Mouse (Mus musculus) cerebellum, adult 18-20 months (tissue): Measurements from ENCODE around the gene Tmem234.

Experiments used
- DNase-seq, 2 experiments: peaks; one replicate each; pipeline ENCODE4 v3.0.0; 2021

Tmem234 gene

DNA sequence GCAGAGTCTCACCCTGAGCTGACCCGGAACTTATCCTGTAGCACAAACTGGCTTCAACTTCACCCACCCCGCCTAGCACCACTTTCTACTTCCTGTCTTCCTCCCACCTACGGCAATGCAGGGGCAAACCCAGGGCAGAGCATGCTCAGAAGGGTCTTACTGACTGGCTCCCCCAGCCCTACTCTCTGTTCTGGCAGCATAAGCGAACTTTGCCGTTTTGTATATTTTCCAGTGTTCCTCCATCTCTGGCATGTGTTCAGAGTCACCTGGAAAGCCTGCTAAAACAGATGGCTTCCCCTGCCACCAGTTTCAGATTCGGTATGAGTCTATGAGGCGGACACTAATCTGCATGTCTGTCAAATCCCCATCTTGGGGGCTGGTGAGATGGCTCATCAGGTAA, 20.1 kb upstream of the Tmem234 start:
- peak; percentile 41 for DNase-seq

DNA sequence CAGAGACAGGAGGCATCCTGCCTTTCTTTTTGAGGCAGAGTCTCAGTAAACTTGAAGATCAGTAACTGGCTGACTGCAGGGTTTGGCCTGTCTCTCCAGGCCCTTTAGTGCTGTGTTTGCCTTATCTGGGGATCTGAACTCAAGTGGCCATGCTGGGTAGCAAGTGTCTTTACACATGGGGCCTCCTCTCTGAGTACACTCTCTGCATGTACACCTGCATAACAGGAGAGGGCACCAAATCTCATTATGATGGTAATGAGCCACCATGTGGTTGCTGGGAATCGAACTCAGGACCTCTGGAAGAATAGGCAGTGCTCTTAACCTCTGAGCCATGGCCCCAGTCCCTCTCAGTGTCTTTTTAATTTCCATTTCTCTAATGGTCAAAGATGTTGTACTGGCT, 18.2 kb upstream of the Tmem234 start:
- DNase-seq: no peak

DNA sequence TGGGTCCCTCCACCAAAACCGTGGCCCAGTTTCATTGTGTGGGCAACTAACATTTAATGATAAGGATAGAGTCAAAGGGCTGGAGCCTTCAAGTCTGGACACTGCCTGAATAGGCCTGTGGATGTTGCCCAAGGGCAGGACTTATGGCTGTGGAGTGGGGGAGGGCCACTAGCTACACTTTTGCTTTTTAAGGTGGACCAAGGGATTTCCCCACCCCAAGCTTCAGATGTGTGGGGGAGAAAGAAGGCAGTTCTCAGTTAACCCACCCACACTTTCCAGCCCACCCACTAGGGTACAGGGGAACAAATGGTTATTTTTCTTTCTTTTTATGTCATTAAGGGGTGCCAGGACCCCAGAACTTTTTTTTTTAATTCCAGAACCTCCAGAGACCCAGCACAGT, 16.1 kb upstream of the Tmem234 start:
- no peak for DNase-seq

DNA sequence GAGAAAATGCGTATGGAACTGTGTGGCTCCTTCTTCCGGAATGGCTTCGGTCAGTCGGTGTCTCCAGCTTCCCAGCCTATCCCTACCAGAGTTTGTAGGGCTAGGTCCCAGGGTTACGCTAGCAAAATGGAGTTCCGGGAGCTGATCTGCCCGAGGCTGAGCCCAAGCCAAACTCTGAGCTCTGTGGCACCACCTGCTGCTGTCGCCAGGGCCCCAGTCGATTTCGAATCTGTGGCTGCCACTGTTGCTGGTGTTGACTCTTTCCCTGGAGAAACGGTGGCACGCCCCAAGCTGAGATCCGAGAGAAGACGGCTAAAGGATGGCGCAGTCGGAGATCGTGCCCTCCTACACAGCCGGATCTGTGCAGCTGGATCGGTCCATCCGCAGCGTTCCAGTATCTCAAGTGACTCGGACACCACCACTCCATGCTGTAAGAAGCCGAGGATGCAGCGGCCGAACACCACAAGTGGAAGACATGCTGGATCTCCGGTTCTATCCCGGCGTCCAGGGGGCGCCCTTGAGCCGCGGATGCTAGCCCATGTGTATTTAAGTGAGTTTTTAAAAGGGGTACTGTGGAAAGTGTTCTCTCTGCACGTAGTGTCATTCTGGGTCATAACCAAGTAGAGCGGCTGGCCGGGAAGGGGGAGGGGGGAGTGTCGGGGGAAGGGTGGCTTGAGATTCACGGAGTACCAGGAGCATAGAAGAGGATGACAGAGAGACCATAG, 15.4 kb upstream of the Tmem234 start:
- DNase-seq: peak; percentile 75 to 88

DNA sequence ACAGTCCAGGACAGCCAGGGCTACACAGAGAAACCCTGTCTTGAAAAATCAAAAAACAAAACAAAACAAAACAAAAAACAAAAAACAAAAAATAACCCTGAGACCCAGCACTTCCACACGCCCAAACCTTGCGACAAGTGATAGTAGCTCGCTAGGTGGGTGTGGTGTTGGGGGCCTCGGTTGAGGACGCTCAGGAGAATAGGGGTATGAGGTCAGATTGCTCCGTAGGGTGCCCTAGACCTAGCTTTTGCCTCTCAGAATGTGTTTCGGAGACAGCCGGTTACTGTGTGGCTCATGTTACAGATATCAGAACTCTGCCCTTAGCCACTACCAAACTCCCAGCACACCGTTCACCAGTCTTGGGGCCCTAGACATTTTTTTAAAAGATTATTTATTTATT, 14.7 kb upstream of the Tmem234 start:
- DNase-seq: no peak

DNA sequence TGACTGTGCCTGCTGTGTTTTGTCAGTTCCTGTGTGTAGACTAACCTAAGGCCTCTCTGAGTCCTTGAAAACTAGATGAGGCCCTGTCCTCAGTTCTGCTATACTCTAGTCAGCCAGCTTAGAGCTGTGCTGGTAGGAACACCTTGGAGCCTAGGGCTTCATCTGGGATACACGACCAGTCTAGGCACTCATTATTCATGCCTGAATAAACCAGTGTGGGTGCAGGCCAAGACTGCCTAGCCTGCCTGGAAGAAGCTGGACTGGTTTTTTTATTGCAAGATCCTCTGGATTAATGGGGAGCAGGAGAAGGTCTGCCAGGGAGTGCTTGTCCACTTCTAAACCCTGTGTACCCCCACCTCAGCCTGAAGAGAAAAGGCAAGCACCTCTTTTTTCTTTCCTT, 13.5 kb upstream of the Tmem234 start:
- no peak for DNase-seq

DNA sequence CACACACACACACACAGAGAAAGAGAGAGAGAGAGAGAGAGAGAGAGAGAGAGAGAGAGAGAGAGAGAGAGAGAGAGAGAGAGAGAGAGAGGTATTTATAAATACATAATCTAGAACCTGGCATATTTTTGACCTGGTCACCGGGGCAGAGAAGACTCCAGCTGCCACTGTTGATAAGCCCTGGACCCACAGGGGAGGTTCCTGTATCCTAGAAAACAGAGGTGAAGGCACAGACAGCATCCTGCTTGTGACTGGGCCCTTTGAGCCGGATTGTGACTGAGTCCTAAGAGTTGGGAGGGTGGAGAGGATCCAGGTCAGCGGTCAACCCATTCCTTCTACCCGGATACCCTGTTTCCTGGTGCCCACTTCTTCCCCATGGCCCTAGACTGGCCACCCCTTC, 11.6 kb upstream of the Tmem234 start:
- DNase-seq: no peak

DNA sequence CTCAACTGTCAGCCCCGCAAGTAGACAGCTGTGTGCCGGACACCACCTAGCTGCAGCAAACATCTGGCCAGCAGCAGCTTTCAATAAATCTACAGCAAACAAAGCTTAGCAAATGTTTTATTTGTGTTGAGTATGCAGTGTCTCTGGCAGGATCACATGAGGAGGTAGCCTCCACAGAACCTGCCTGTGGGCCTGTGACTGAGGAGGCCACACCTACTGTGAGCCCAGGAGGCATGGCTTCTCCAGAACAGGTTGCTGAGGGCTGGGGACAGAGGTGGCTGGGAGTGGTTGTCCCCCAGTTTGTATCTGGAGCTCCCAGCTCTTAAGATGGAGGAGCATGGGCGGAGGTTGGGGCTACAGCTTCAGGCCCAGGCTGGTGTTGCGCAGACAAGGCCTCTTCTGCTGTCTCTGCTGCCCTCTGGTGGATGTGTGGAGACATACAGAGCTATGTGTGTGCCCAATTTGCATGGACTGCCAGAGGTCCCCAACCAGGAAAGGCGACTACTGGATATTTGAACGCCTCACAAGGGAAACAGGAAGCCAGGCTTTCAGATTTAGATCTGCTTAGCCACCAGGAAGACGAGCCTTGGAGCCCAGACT, 8.1 kb downstream of the Tmem234 start:
- peak; percentile 84 to 87 for DNase-seq

DNA sequence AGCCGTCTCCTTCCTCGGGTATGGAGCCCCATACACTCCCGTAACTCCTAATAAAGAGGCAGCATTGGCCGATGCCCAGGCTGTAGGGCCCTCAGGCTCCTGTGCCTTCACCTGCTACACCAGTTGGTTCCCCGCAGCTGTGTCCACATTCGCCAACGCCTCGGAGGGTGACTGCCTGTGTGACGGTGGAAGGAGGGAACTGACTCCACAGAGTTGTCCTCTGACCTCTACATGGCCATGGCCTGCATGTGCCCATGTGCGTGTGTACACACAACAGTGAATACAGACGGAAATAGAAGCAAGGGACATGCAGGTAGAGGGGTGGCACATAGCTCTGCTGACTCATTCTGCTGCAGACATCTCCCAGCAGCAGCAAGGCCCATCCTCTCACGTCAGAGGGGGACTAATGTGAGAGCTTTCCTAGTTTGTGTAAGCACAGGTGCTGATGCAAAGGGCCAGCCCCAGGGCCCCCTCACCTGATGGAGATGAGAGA, 8.7 kb downstream of the Tmem234 start:
- DNase-seq: no peak

DNA sequence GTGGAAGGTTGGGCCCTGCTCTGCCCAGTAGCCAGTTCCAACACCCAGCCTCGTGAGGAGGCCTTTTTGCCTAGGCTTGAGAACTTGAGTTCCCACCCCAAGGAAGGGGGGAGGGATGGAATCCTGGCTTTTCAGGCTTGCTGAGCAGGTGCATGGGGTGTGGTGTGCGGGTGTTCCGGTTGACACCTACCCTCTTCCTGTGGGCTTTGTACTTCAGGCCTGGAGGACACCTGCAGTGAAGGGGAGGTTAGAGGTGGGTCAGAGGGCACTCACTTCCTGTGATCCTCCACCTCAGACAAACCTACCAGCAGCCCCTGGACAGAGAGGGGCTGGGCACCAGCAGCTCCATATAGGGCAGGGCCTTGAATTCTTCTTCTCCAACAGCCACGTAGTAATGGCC, 9.6 kb downstream of the Tmem234 start:
- no peak for DNase-seq

DNA sequence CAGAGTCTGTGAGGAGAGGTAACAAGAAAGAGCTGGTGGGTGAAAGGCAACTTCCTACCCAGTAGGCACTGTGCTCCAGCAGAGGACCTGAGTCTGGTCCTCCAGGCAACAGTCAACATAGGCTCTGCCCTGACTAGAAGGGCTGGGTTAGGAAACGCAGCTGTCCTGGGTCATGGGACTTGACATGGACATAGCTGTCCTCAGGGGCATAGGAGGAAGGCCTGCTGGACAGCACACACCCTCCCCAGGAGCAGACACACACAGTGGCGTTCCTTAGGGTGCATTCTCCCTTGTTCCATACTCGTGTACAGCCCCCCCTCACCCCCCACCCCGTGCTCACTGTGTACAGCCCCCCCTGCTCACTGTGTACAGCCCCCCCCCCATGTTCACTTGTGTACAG, 10.0 kb downstream of the Tmem234 start:
- DNase-seq: no peak

DNA sequence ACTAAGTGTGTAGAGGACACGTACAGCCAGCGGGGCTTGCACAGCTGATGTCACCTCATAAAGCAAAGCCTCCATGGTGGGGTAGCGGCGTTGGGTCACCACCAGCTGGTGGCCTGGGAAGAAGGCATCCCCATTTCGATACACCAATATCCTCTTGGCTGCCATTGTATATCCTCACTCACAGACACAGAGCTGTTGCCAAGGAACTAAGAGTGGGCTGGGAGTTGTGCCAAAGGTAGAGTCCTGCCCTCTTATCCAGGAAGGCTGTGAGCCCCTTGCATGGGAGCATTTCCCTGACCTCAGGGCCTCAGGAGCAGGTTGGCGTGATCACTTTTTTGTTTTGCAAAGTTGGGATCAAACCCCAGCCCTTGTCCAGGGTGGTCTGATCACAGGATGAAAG, 13.6 kb downstream of the Tmem234 start, which contains the start of gene Dcdc2b:
Gene Dcdc2b (minus strand): TSS at position 165 of the 400 bp plus-strand sequence.
- DNase-seq: no peak

DNA sequence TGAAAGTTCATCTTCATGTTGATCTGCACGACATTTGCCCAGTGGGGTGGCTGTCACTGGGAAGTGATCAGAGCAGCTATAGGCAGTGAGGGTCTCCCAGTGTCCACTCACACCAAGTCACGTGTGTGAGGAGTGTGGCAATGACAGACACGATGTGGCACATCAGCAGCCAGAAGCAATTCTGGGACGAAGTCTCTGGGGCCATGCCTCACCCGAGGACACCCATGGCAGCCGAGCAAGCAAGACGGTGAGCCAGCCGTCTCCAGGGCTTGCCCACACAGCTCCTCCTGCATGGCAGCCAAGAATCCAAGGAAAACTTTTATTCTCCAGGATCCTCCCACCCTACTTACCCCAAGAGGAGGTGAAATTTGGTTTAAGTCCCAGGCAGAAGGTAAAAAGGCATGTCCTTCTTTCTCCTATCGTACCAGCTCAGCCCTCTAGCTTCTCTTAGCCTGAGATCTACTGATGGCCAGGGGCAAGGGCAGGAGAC, 15.4 kb downstream of the Tmem234 start:
- DNase-seq: no peak

DNA sequence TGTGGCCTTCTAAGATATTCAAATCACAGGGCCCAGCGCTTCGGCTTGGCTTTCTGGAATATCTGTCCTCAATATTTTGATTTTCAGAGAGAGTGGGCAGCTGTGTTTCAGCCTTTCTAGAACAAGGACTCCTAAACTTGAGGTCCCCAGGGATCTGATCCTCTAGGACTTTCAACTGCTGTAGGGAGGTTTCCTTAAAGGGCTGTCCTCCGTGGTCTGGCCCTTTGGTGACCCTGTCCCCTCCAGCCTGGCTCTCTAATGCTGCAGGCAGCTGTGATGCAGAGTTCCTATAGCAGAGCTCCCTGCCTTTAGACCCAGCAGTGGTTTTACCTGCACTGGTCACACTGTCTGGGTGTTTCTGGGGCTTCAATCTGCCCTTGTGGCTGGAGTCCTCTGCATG, 16.2 kb downstream of the Tmem234 start:
- no peak for DNase-seq

DNA sequence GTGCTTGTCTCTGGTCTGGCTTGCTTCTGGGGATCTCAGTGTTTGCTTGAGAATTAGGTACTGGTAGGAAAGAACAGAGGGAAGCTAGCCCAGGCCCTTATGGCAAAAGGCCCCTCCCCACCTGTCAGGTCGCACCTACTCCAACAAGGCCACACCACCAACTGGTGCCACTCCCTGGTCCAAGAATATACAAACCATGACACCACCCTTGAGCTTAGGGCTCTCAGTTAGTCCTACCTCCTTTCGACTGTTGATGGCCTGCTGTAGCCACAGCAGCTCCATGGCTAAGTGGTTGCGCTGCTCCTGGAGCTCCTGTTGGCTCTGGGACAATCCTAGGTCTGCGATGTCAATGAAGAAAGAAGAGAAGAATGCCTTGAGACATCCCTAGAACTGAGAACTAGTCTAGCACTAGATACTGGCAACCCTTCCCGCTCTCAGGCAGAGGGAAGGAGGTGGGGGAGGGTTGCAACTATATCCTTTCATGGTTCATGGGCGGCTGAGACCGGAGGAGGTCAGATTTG, 16.7 kb downstream of the Tmem234 start:
- DNase-seq: no peak

DNA sequence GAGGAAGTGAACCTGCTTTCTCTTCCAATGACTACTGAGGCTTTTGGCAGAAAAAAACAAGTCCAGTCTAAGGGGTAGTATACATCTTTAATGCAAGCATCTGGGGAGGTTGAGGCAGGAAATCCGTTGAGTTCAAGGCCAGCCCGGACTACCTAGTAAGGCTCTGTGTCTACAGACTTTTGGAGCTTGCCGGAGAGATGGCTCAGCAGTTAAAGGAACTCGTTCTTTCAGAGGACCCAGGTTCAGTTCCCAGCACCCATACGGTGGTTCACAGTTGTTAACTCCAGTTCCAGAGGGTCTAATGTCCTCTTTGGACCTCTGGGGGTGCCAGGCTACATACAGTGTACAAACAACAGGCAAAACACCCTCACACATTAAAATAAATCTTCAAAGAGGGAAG, 17.6 kb downstream of the Tmem234 start:
- no peak for DNase-seq

DNA sequence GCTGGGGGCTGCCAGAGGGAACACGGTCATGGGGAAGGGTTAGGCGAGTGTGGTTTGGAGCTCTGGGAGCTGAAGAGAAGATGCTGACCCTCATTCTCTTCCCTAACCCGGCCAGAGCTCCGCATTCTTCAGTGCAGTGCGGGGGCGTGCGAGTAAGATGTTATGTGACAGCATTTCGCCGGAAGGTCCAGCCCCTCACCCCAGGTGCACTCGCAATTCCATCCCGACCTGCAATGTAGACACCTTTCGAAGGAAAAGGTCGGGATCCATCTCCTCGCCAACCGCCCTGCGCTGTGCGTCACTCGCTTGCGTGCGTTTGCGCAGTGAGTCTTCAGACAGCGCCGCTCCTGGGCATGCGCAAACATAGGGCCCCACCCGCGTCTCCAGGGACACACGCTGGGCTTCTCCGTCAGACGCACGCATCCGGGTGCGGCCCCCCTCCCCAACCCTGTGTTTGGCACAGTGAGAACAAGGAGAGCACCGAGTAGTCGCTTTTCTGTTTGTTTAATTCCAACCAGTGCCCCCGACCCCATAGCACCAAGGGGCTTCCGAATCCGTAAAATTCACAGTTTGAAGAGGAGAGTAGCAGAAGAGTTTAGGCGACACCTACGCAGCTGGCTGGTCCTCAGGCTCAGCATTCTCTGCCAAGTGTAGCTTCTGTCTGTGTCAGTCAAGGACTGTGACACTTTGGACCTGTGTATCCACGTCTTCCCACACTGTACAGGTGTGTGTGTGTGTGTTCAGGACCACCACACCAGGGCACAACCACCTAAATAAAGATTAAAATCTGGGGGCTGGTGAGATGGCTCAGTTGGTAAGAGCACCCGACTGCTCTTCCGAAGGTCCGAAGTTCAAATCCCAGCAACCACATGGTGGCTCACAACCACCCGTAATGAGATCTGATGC, 18.6 kb downstream of the Tmem234 start, which contains the start of gene Iqcc:
Gene Iqcc (minus strand): TSS at position 314 of the 906 bp plus-strand sequence.
- DNase-seq: peak; percentile 95 to 96

DNA sequence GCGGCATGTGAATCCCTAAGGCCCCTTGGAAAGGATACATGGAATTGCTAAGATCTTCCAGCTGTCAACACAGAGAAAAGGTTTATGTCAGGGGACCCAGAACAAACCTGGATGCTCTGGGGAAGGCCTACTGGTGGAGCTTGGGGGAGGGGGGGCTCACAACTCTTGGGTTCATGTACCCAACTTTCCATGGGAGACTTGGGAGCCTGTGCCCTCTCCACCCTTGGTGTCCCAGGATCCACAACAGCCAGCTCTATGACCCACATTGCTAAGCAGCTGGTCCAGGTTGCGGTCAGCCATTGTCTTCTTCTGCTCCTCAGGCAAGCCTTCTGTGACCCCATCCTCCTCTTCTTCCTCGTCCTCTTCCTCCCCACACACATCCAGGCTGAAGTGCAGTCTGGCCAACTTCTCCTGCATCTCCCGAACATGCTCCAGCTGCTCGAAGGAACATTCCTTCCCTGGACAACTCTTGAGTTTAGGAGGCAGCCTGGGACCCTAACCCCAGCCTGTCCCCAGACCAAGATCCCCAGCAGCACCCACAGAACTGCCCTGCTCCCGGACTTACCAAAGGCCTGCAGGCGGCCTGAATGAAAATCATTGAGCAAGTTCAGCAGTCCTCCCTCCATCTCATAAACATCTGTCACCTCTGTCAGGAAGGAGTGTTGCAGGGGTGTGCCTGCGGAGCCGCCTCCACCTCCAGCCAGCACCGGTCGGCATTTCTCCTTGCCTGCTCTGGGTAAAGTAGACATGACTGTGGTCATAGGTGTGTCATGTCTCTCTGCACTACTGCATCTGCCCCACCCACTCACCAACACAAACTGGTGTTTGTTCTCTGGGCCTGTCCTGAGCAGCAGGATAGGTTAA, 20.2 kb downstream of the Tmem234 start:
- DNase-seq: no peak

DNA sequence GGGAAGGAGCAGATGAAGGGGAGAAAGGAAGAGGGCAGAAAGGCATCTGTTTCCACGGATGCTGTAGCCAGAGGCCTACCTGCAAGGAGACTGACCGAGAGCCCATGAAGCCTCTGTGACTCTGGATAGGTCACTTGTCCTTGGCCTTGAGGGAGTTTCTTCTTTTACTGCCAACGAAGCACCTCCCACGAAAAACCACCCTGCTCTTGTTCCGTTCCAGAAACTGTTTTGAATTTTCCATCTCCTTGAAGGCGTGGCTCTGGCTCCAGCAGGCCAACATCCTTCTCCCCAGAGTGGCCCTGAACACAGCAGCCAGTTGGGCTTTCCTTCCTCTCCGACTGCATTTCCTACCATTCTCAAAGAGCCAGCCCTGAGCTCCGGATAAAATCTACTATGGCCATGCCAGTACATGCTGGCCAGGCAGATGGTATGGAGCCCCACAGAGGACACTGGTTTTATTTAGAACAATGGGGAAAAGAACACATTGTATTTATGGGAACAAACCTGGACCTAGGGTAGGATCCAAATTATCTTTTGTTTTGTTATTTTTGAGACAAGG, 20.9 kb downstream of the Tmem234 start:
- DNase-seq: peak; percentile 79 to 87

DNA sequence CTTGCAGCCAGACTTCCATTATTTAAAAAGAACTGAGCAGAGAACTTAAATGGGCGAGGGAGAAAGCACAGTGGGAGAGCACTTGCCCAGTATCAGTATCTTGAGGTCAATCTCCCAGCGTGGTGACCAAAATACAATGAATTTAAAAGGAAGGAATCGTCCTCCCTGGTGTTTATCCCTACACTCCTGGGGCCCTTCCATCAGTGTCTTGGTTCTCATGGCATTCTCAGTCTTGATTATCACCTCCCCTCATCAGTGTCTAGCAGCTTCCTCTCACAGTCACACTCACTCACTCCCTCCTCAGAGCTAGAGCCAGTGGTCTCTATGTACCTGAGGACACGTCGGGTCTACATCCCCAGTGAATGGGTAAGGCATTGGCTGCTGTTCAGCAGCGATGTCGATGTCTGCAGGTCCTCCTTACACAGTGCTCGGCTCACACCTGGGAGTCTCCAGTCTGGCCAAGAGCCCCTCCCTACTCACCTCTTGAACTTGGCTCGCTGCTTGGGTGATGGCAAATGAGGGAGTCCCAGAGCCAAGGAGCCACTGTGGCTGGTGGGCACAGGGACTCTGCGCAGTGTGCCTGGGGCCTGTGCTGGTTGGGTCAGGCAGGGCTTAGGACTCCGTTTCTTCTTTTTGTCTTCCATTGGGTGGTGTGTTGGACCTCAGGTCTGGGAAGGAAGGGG, 21.8 kb downstream of the Tmem234 start:
- DNase-seq: peak; percentile 56 to 59
